Mouse (Mus musculus): ENCODE measurements around the gene Mcm8. TPM values are rescaled to one million over a fixed set of nuclear protein-coding genes. Genes with fewer than 3 reads are reported as not detected.

Gene Mcm8
- polyA plus RNA-seq, 1 experiment from 2014 or later = 2.5 TPM

- ATAC-seq = no peak
- no peaks in the 10 kb centered on the region for H3K27me3 ChIP-seq (replicated peaks; ENCODE audit: control insufficient read depth, insufficient read depth, low read length)
- WGBS = 85% methylated on average over 7 of the region's 7 CpGs
- no peaks in the 10 kb centered on the region for H3K36me3 ChIP-seq (ENCODE audit: control insufficient read depth, insufficient read depth)
- no peak overlapping the region for H3K27ac ChIP-seq (ENCODE audit: low read depth, low read length)
- no peak for TF ChIP-seq CTCF (IDR thresholded peaks at IDR 0.05; ENCODE audit: low read depth)
- H3K9me3 ChIP-seq (ENCODE audit: control insufficient read depth) = no peaks in the 10 kb centered on the region
- no peak overlapping the region for H3K4me2 ChIP-seq (replicated peaks; ENCODE audit: low read depth)
- H3K4me3 ChIP-seq (ENCODE audit: low read depth, low read length) = no peak overlapping the region
- no peak overlapping the region for H3K9ac ChIP-seq (ENCODE audit: low read depth, low read length)
- no peaks in the 10 kb centered on the region for H3K4me1 ChIP-seq (replicated peaks; ENCODE audit: control insufficient read depth, insufficient read depth, low read length)
Measured at GRCm38 (mm10) chr2:132794204-132794586, 21.7 kb upstream of the Mcm8 start.

GRCm38 (mm10) chr2:132802976-132803375 lies 13.0 kb upstream of the Mcm8 start:
- ATAC-seq = no peak
- Histone ChIP-seq H3K9me3 (ENCODE audit: control insufficient read depth) (no peaks in the 10 kb centered on the region), H3K36me3 (ENCODE audit: control insufficient read depth, insufficient read depth) (peaks cover 47% of the 10 kb centered on the region), H3K9ac (ENCODE audit: low read depth, low read length) (no peak overlapping the region), H3K4me2 (replicated peaks; ENCODE audit: low read depth) (no peak overlapping the region), H3K4me3 (ENCODE audit: low read depth, low read length) (no peak overlapping the region), H3K27ac (ENCODE audit: low read depth, low read length) (no peak overlapping the region), H3K27me3 (replicated peaks; ENCODE audit: control insufficient read depth, insufficient read depth, low read length) (no peaks in the 10 kb centered on the region), H3K4me1 (replicated peaks; ENCODE audit: control insufficient read depth, insufficient read depth, low read length) (no peaks in the 10 kb centered on the region)
- WGBS = 83% methylated on average over 2 of the region's 2 CpGs
- TF ChIP-seq CTCF (IDR thresholded peaks at IDR 0.05; ENCODE audit: low read depth) = no peak

GRCm38 (mm10) chr2:132841071-132841470 lies 25.1 kb downstream of the Mcm8 start:
- H3K4me3 ChIP-seq (ENCODE audit: low read depth, low read length) = no peak overlapping the region

GRCm38 (mm10) chr2:132846407-132847358 lies 30.7 kb downstream of the Mcm8 start, which contains the start of gene Crls1:
Gene Crls1 (plus strand): TSS chr2:132846666.
- H3K4me3 ChIP-seq (ENCODE audit: low read depth, low read length) = peak within 1 kb of the TSS; percentile 77
- no peaks in the 10 kb centered on the region for H3K27me3 ChIP-seq (replicated peaks; ENCODE audit: control insufficient read depth, insufficient read depth, low read length)
- no peaks in the 10 kb centered on the region for H3K9me3 ChIP-seq (ENCODE audit: control insufficient read depth)
- H3K4me2 ChIP-seq (replicated peaks; ENCODE audit: low read depth) = peak within 1 kb of the TSS; percentile 76
- peak; percentile 100 for TF ChIP-seq CTCF (IDR thresholded peaks at IDR 0.05; ENCODE audit: low read depth)
- H3K9ac ChIP-seq (ENCODE audit: low read depth, low read length) = peak within 1 kb of the TSS; percentile 88
- H3K4me1 ChIP-seq (replicated peaks; ENCODE audit: control insufficient read depth, insufficient read depth, low read length) = peaks cover 5% of the 10 kb centered on the region; the same call in 1 of the 2 replicates
- peak within 1 kb of the TSS; percentile 88 for H3K27ac ChIP-seq (ENCODE audit: low read depth, low read length)
- H3K36me3 ChIP-seq (ENCODE audit: control insufficient read depth, insufficient read depth) = peaks cover 18% of the 10 kb centered on the region; the same call in 1 of the 2 replicates
- WGBS = under 1% methylated on average over 81 of the region's 96 CpGs
- peak; percentile 94 for ATAC-seq

More at GRCm38 (mm10) chr2:132841071-132841470, 25.1 kb downstream of the Mcm8 start:
- no peak for TF ChIP-seq CTCF (IDR thresholded peaks at IDR 0.05; ENCODE audit: low read depth)
- Histone ChIP-seq H3K36me3 (ENCODE audit: control insufficient read depth, insufficient read depth) (peaks cover 3% of the 10 kb centered on the region; the same call in 1 of the 2 replicates), H3K9me3 (ENCODE audit: control insufficient read depth) (no peaks in the 10 kb centered on the region), H3K27me3 (replicated peaks; ENCODE audit: control insufficient read depth, insufficient read depth, low read length) (no peaks in the 10 kb centered on the region), H3K27ac (ENCODE audit: low read depth, low read length) (no peak overlapping the region), H3K4me1 (replicated peaks; ENCODE audit: control insufficient read depth, insufficient read depth, low read length) (no peaks in the 10 kb centered on the region), H3K9ac (ENCODE audit: low read depth, low read length) (no peak overlapping the region), H3K4me2 (replicated peaks; ENCODE audit: low read depth) (no peak overlapping the region)
- no peak for ATAC-seq
- 94% methylated on average over 4 of the region's 4 CpGs for WGBS

- Histone ChIP-seq H3K9ac (ENCODE audit: low read depth, low read length) (peak overlapping the region; percentile 88), H3K4me3 (ENCODE audit: low read depth, low read length) (peak overlapping the region; percentile 77), H3K36me3 (ENCODE audit: control insufficient read depth, insufficient read depth) (peaks cover 21% of the 10 kb centered on the region; the same call in 1 of the 2 replicates), H3K27ac (ENCODE audit: low read depth, low read length) (no peak overlapping the region), H3K4me1 (replicated peaks; ENCODE audit: control insufficient read depth, insufficient read depth, low read length) (peaks cover 5% of the 10 kb centered on the region; the same call in 1 of the 2 replicates), H3K27me3 (replicated peaks; ENCODE audit: control insufficient read depth, insufficient read depth, low read length) (no peaks in the 10 kb centered on the region), H3K4me2 (replicated peaks; ENCODE audit: low read depth) (peak overlapping the region; percentile 76), H3K9me3 (ENCODE audit: control insufficient read depth) (no peaks in the 10 kb centered on the region)
- no peak for ATAC-seq
- 17% methylated on average over 7 of the region's 7 CpGs for WGBS
- no peak for TF ChIP-seq CTCF (IDR thresholded peaks at IDR 0.05; ENCODE audit: low read depth)
Measured at GRCm38 (mm10) chr2:132847581-132847980, 31.6 kb downstream of the Mcm8 start.

- H3K9me3 ChIP-seq (ENCODE audit: control insufficient read depth) = no peaks in the 10 kb centered on the region
- no peak overlapping the region for H3K4me3 ChIP-seq (ENCODE audit: low read depth, low read length)
- H3K27ac ChIP-seq (ENCODE audit: low read depth, low read length) = no peak overlapping the region
- peak overlapping the region; percentile 76 for H3K4me2 ChIP-seq (replicated peaks; ENCODE audit: low read depth)
- H3K36me3 ChIP-seq (ENCODE audit: control insufficient read depth, insufficient read depth) = peaks cover 17% of the 10 kb centered on the region; the same call in 1 of the 2 replicates
- no peak for TF ChIP-seq CTCF (IDR thresholded peaks at IDR 0.05; ENCODE audit: low read depth)
- peaks cover 5% of the 10 kb centered on the region; the same call in 1 of the 2 replicates for H3K4me1 ChIP-seq (replicated peaks; ENCODE audit: control insufficient read depth, insufficient read depth, low read length)
- no peaks in the 10 kb centered on the region for H3K27me3 ChIP-seq (replicated peaks; ENCODE audit: control insufficient read depth, insufficient read depth, low read length)
- WGBS = 67% methylated on average over 4 of the region's 4 CpGs
- ATAC-seq = no peak
- no peak overlapping the region for H3K9ac ChIP-seq (ENCODE audit: low read depth, low read length)
Measured at GRCm38 (mm10) chr2:132848361-132848760, 32.4 kb downstream of the Mcm8 start.
